Mouse (Mus musculus) gastrocnemius, adult 2 months (tissue): Measurements from ENCODE around the gene Ccdc40. TPM values are rescaled to one million over a fixed set of nuclear protein-coding genes. Genes with fewer than 3 reads are reported as not detected.
"Not testable (repeated sequence)": the region's sequence is repeated elsewhere in the genome, so short reads cannot be mapped to it uniquely, and the experiment has no call there.

Experiments
- DNase-seq: peaks from one replicate; pipeline ENCODE4 v3.0.0; 2022
- H3K27ac ChIP-seq: fragments of 200-600 bp; 2 replicates; pipeline ENCODE4 v1.8.1; 2022; ENCODE audit warnings: mild to moderate bottlenecking
- H3K4me3 ChIP-seq: fragments of 200-600 bp; 2 replicates; pipeline ENCODE4 v1.8.1; 2022; ENCODE audit warnings: mild to moderate bottlenecking, moderate library complexity
- CTCF ChIP-seq: fragments of 200-600 bp; IDR thresholded peaks from 2 replicates; pipeline ENCODE4 v1.8.1; 2022; ENCODE audit warnings: antibody characterized with exemption, mild to moderate bottlenecking, moderate library complexity
- intact Hi-C: fragments of 180-260 bp; cut with DNase I; formaldehyde crosslinking; loops from one replicate; pipeline ENCODE4 v1.15.1; 2025
- total RNA-seq, 2 experiments: library from RNA; stranded (reverse); gene quantifications; 2 replicates each; pipeline ENCODE4 v1.2.3; 2021

Ccdc40 gene
- total RNA-seq, 2 experiments from 2014 or later = not detected

DNA sequence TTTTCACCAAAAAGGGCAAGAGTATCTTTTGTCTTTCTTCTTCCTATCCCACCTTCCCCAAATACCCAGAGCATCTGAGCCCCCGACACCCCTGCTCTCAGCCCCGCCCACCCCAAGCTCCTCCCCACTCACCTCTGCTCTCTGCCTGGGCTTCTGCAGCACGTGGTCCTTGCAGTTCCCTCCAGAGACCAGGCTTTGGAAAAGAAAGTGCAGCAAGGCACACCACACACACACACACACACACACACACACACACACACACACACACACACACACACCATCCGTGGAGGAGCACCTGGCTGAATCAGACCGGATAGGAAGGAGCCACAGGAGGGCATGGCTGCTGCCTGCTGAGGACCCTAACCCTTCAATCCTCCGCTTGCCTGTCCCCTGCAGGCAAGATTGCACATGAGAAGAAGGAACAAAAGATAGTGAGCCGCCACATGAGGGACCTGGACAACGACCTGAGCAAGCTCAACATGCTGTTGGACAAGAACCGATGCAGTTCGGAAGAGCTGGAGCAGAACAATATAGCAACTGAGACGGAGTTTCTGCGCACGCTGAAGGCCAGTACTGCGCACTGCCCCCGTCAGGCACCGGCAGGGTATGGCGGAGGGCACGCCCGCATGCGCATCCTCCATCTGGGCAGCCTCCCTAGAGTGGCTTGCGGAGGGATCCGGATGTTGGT, 24.6 kb downstream of the Ccdc40 start:
- H3K27ac ChIP-seq = no peak overlapping the region
- peak; percentile 51 for DNase-seq
- TF ChIP-seq CTCF = peak; percentile 59
- H3K4me3 ChIP-seq = no peak overlapping the region
- intact Hi-C loops = loop anchor here (5.0 kb wide), 1 partner anchor 46 kb away; no protein-coding TSS in a partner anchor

DNA sequence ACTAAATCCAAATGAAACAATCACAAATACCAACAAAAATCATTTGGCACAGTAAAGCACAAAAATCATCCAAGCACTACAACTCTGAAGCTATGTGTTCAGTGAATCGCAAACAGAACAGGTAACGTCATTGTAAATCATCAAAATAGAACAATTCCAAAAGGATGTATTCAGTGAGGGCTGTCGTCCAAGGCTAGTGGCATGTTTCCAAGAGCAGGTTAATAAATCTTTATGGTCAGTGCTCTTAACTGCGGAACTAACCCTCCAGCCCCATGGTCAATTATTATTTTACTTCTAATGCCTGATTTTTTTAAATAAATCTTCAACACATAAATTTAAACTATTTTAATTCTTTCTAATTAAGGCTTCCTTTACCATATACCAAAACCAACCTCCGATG, 28.2 kb downstream of the Ccdc40 start:
- DNase-seq, intact Hi-C loops: not testable (repeated sequence)

DNA sequence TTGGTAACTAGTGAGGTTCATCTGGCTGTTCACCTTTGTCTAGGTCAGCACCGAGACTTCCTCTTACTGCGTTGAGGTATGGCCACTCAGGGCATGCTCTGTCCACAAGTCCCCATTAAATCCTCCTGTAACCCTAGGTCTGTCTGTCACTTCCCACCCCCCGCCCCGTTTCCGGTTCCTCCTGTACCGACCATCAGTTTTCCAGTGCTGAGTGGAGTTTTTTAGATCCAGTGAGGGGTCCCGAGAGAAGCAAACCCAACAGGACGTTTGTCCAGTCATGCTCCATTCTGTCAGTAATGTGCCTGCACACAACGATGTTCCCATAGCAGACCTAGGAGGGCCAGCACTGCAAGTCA, 29.8 kb downstream of the Ccdc40 start:
- DNase-seq = no peak
- no peak for TF ChIP-seq CTCF
- peak overlapping the region; percentile 71 for H3K4me3 ChIP-seq
- peak overlapping the region; percentile 87 for H3K27ac ChIP-seq
- intact Hi-C loops = no loop called here

More for the DNA sequence above, 28.2 kb downstream of the Ccdc40 start:
- not testable (repeated sequence) for H3K27ac ChIP-seq, H3K4me3 ChIP-seq

DNA sequence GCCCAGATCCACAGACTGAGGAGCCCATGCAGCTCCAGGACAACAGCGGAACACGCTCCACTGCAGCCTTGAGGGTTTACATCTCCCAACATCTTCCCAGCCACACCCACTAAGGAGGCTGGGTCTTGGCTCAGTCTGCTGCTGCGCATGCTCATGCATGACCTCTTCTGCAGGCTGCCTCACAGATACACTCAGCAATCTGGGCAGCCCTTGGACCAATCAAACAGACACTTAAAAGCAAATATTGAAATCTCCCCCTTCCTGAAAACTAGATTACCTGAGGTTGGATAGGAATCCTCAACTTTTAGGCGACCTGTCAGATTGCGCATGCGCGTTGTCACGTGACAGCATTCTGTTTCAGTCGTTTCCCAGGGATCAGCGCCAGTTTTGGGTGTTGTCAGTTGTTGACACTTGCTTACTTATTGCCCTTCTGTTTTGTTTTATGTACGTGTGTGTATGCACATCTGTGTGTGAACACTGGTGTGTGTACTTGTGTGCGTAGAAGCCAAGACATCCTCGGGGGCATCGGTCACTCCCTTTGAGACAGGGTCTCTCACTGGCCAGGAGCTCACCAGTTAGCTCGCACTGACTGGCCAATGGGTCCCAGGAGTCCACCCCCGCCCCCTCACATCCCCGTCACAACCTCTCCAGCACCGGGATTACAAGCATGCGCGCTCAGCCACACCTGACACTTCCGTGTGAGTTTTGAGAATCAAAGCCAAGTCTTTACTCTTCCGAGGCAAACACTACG, 30.4 kb downstream of the Ccdc40 start:
- peak; percentile 77 for DNase-seq
- Histone ChIP-seq H3K4me3 (peak overlapping the region; percentile 71), H3K27ac (peak overlapping the region; percentile 87)
- intact Hi-C loops = no loop called here
- no peak for TF ChIP-seq CTCF

DNA sequence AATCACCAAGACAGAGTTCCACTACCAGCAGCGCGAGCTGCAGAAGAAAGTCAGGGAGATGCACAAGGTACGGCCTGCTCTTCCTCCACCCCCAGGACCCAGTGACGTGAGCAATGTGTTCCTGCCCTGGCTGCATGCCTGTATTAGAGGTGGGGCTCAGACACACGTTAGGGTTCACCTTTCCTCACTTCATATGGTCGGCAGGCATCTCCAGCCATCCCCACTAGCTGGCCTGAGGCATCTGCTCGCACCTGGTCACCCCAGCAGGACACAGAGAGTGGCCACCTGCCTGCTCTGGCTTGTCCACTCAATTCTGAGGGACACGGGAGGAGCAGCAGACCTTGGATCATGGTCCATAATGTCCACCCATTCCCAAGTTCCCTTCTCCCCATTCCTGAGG, 31.6 kb downstream of the Ccdc40 start:
- intact Hi-C loops = no loop called here
- no peak for TF ChIP-seq CTCF
- no peak for DNase-seq
- Histone ChIP-seq H3K4me3 (no peak overlapping the region), H3K27ac (no peak overlapping the region)

DNA sequence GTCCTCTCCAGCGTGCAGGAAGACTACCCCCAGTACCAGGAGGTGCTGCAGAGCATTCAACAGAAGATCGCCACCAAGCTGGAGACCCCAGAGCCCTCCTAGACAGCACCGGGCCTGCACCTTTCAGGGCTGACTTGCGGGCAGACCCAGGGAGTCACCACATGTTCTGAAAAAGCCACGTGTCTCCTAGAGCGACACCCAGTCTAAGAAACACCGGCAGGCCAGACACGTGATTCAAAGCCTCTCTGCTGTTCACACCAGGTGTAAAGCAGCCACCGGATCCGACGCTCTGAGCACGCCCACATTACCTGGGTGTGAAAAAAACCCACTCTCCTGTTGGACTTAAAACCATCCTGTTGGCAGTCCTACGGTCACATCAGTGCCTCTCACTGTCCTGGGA, 36.0 kb downstream of the Ccdc40 start:
- TF ChIP-seq CTCF = no peak
- no peak overlapping the region for H3K27ac ChIP-seq
- intact Hi-C loops = no loop called here
- H3K4me3 ChIP-seq = no peak overlapping the region
- no peak for DNase-seq

DNA sequence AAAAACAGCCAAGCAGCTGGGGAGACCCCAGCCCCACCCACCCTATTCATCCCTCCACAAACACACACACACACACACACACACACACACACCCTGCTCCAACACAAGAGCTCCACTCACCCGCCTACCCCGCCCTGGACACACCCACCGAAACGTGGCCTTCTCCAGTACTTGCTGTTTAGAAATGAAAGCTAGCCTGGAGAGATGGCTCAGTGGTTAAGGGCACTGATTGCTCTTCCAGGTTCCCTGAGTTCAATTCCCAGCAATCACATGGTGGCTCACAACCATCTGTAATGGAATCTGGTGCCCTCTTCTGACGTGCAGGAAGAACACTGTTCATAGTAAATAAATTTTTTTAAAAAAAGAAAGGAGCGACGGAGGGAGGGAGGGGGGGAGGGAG, 37.4 kb downstream of the Ccdc40 start:
- TF ChIP-seq CTCF = no peak
- Histone ChIP-seq H3K4me3 (no peak overlapping the region), H3K27ac (no peak overlapping the region)
- intact Hi-C loops = no loop called here
- no peak for DNase-seq

DNA sequence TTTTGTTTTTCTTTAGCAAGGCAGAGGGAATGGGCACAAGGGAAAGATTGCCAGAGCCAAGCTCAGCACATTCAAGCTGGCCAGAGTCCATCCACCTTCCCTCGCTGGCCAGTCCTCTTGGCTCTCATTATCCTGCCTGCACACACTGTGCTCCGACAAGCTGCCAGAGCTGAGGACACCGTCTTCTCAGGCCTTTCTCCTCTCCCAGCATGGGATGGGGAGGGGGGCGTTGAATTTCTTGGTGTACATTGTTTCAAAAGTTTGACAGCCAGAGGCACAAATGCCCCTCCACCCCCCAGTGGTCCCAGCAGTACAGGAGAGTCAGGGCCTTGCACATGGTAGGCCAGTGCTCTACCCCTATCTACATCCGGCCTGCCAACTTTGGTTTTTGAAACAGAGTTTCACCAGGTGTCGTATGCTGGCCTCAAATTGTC, 38.9 kb downstream of the Ccdc40 start:
- H3K4me3 ChIP-seq = peak overlapping the region; percentile 79
- no peak for TF ChIP-seq CTCF

DNA sequence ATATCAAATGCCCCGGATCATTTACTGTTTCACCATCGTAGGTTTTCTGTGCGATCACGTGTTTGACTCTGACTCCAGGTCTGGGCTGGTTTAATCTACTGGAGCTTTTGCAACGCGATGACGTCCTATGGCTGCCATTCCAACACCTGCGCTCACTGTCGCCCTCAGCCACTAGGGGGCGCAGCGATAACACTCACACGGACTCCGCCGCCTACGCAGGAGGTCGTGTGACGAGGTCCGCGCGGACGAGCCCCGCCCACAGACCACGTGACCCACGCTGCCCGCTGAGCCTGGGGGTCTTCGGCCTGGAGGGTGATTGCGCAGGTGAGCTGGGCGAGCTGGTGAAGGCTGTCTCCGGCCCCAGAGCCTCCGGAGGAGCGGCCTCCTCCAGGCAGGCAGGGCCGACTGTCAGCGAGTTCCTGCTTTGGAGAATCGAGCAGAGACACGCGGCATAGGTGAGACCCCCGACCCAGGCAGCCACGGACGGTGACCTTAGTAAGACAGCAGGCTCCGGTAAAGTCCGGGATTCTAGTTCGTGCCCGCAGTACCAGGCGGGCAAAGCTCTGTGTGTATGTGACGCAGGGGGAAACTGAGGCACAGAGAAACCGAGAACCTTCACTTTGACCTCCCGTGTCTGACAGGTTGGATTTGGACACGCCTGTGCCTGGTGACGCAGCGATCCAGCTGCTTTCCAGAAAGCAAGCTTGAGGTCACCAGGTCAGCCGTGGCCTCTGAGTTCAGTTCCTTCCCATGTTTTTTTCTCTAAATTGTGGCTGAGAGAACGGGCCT, 39.6 kb downstream of the Ccdc40 start, which contains the start of gene Gaa:
Gene Gaa (plus strand): TSS at position 120 of the 789 bp plus-strand sequence.
- intact Hi-C loops = loop anchor here (2.0 kb wide), 1 partner anchor 31 kb away; no protein-coding TSS in a partner anchor

More for the DNA sequence above, 38.9 kb downstream of the Ccdc40 start:
- intact Hi-C loops = no loop called here
- peak; percentile 71 for DNase-seq
- peak overlapping the region; percentile 99 for H3K27ac ChIP-seq

DNA sequence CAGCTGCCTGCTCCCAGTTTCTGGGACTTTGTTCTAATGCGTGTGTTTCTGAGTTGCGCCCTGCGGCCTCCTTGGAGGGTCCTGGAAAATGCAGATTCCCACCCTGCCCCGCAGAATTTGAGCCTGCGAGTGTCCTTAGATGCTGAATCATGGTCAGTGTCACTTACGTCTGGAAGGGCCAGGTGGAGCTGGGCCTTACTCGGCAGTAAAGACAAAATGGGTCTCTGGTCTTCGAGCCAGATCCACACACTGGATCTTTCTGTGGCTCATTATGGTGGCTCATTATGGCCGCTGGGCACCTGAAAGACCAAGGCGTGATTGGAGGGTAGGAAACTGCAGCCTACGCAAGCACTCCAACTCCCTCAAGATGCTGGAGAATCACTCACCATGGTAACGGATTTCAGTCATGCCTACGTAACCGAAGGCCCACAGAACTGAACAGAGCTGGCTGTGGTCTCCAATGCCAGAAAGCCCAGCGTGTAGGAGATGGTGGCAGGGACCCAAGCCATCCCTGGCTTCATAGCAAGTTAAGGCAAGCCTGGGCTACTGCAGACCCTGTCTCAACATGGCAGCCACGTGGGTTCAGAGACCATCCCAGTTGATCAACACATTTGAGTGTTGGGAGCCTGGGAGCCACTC, 40.3 kb downstream of the Ccdc40 start:
- no peak for DNase-seq
- Histone ChIP-seq H3K4me3 (peak overlapping the region; percentile 79), H3K27ac (peak overlapping the region; percentile 99)
- TF ChIP-seq CTCF = no peak
- intact Hi-C loops = loop anchor here (2.0 kb wide), 1 partner anchor 30 kb away; no protein-coding TSS in a partner anchor

More for the DNA sequence above, 39.6 kb downstream of the Ccdc40 start, which contains the start of gene Gaa:
- peak; percentile 97 for DNase-seq
- no peak; the same call in none of the 2 replicates for TF ChIP-seq CTCF
- H3K4me3 ChIP-seq = peak within 1 kb of the TSS; percentile 79
- peak within 1 kb of the TSS; percentile 99 for H3K27ac ChIP-seq

DNA sequence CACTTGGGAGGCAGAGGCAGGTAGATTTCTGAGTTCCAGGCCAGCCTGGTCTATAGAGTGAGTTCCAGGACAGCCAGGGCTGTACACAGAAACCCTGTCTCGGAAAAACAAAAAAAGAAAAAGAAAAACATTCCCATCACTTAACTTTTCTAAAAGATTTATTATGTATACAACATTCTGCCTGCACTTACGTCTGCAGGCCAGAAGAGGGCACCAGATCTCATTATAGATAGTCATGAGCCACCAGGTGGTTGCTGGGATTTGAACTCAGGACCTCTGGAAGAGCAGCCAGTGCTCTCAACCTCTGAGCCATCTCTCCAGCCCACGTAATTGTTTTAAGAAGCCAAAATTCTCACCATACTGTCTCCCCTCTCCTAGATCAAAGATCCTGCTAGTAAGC, 44.1 kb downstream of the Ccdc40 start:
- intact Hi-C loops, DNase-seq, H3K27ac ChIP-seq, H3K4me3 ChIP-seq: not testable (repeated sequence)
- TF ChIP-seq CTCF = peak; percentile 65
